Mouse (Mus musculus): ENCODE results near the gene Nkiras2. TPM values are rescaled to one million over a fixed set of nuclear protein-coding genes. Genes with fewer than 3 reads are reported as not detected.

Nkiras2 gene
- polyA plus RNA-seq (2016; fragmentation: Nextera tagmentation; extraction: Ambion mirVana): 101 and 103 TPM in 2 replicates

GRCm38 (mm10) chr11:100618761-100619484 is at the start of gene Nkiras2:
Gene Nkiras2, plus strand, starts transcription at chr11:100619244.
- Histone ChIP-seq H3K36me3 (0 out of 2 replicates have a peak, but pooled peaks cover 5% of the 10 kb centered on the region), H3K27me3 (no peaks in the 10 kb centered on the region), H3K27ac (replicated peaks) (peak within 1 kb of the TSS; percentile 90), H3K9ac (replicated peaks) (peak within 1 kb of the TSS; percentile 84), H3K4me1 (peaks cover 27% of the 10 kb centered on the region), H3K4me2 (replicated peaks) (peak within 1 kb of the TSS; percentile 88), H3K9me3 (no peaks in the 10 kb centered on the region), H3K4me3 (peak within 1 kb of the TSS; percentile 73)
- WGBS: under 1% methylated on average over 36 of the region's 36 CpGs
- peak; percentile 72 for ATAC-seq (ENCODE audit: low FRiP score, low read depth)

GRCm38 (mm10) chr11:100569789-100570188 is 49.3 kb upstream of the Nkiras2 start:
- Histone ChIP-seq H3K9ac (replicated peaks) (no peak overlapping the region), H3K9me3 (no peaks in the 10 kb centered on the region), H3K27me3 (peaks cover 25% of the 10 kb centered on the region), H3K27ac (replicated peaks) (no peak overlapping the region), H3K4me3 (no peak overlapping the region), H3K36me3 (no peaks in the 10 kb centered on the region), H3K4me2 (replicated peaks) (no peak overlapping the region), H3K4me1 (peaks cover 11% of the 10 kb centered on the region)
- 73% methylated on average over 9 of the region's 9 CpGs for WGBS
- ATAC-seq (ENCODE audit: low FRiP score, low read depth): no peak

- Histone ChIP-seq H3K4me1 (peaks cover 19% of the 10 kb centered on the region), H3K27ac (replicated peaks) (no peak overlapping the region), H3K9ac (replicated peaks) (peak overlapping the region; percentile 34; the same call in 1 of the 2 replicates), H3K4me3 (peak overlapping the region; percentile 21), H3K4me2 (replicated peaks) (peak overlapping the region; percentile 48), H3K9me3 (no peaks in the 10 kb centered on the region), H3K36me3 (no peaks in the 10 kb centered on the region), H3K27me3 (peaks cover 26% of the 10 kb centered on the region)
- ATAC-seq (ENCODE audit: low FRiP score, low read depth): peak; percentile 49; the same call in 1 of the 2 replicates
- WGBS: 11% methylated on average over 8 of the region's 8 CpGs
Measured at GRCm38 (mm10) chr11:100570430-100571201, 48.4 kb upstream of the Nkiras2 start.

GRCm38 (mm10) chr11:100571202-100571567 is 47.9 kb upstream of the Nkiras2 start:
- peaks cover 22% of the 10 kb centered on the region for H3K4me1 ChIP-seq
- no peaks in the 10 kb centered on the region for H3K36me3 ChIP-seq
- H3K4me3 ChIP-seq: peak overlapping the region; percentile 21; the same call in 1 of the 2 replicates
- H3K9me3 ChIP-seq: no peaks in the 10 kb centered on the region
- H3K9ac ChIP-seq (replicated peaks): peak overlapping the region; percentile 34
- H3K27me3 ChIP-seq: peaks cover 28% of the 10 kb centered on the region
- H3K27ac ChIP-seq (replicated peaks): no peak overlapping the region
- ATAC-seq (ENCODE audit: low FRiP score, low read depth): 0 out of 2 replicates have a peak, but pooled peaks have one; percentile 6
- 14% methylated on average over 16 of the region's 16 CpGs for WGBS
- H3K4me2 ChIP-seq (replicated peaks): peak overlapping the region; percentile 48

GRCm38 (mm10) chr11:100574188-100574587 is 44.9 kb upstream of the Nkiras2 start:
- Histone ChIP-seq H3K4me2 (replicated peaks) (peak overlapping the region; percentile 79), H3K4me3 (peak overlapping the region; percentile 59)
- WGBS: 97% methylated on average over 3 of the region's 3 CpGs

GRCm38 (mm10) chr11:100574708-100575483 is 44.1 kb upstream of the Nkiras2 start, which contains the start of gene Cnp:
Gene Cnp, plus strand, starts transcription at chr11:100574904.
- H3K4me3 ChIP-seq: peak within 1 kb of the TSS; percentile 59
- peaks cover 31% of the 10 kb centered on the region for H3K27me3 ChIP-seq
- H3K4me2 ChIP-seq (replicated peaks): peak within 1 kb of the TSS; percentile 79
- no peaks in the 10 kb centered on the region for H3K9me3 ChIP-seq
- peak within 1 kb of the TSS; percentile 12; the same call in 1 of the 2 replicates for H3K27ac ChIP-seq (replicated peaks)
- peaks cover 22% of the 10 kb centered on the region for H3K4me1 ChIP-seq
- H3K9ac ChIP-seq (replicated peaks): peak within 1 kb of the TSS; percentile 56
- peaks cover 15% of the 10 kb centered on the region for H3K36me3 ChIP-seq
- peak; percentile 47; the same call in 1 of the 2 replicates for ATAC-seq (ENCODE audit: low FRiP score, low read depth)
- WGBS: 3% methylated on average over 47 of the region's 47 CpGs

More at GRCm38 (mm10) chr11:100574188-100574587, 44.9 kb upstream of the Nkiras2 start:
- H3K36me3 ChIP-seq: peaks cover 8% of the 10 kb centered on the region
- peaks cover 22% of the 10 kb centered on the region for H3K4me1 ChIP-seq
- no peak for ATAC-seq (ENCODE audit: low FRiP score, low read depth)
- H3K9me3 ChIP-seq: no peaks in the 10 kb centered on the region
- peaks cover 31% of the 10 kb centered on the region for H3K27me3 ChIP-seq
- H3K27ac ChIP-seq (replicated peaks): no peak overlapping the region
- no peak overlapping the region for H3K9ac ChIP-seq (replicated peaks)

- Histone ChIP-seq H3K27ac (replicated peaks) (0 out of 2 replicates have a peak overlapping the region, but pooled peaks have one; percentile 12), H3K4me2 (replicated peaks) (peak overlapping the region; percentile 79), H3K27me3 (peaks cover 31% of the 10 kb centered on the region), H3K9me3 (no peaks in the 10 kb centered on the region), H3K4me1 (peaks cover 22% of the 10 kb centered on the region), H3K36me3 (peaks cover 20% of the 10 kb centered on the region), H3K9ac (replicated peaks) (peak overlapping the region; percentile 56), H3K4me3 (peak overlapping the region; percentile 59)
- peak; percentile 6; the same call in 1 of the 2 replicates for ATAC-seq (ENCODE audit: low FRiP score, low read depth)
- WGBS: 25% methylated on average over 2 of the region's 2 CpGs
Measured at GRCm38 (mm10) chr11:100575484-100575855, 43.6 kb upstream of the Nkiras2 start.

GRCm38 (mm10) chr11:100576256-100576655 is 42.8 kb upstream of the Nkiras2 start:
- H3K4me1 ChIP-seq: peaks cover 15% of the 10 kb centered on the region
- WGBS: 74% methylated on average over 21 of the region's 21 CpGs
- no peak overlapping the region for H3K9ac ChIP-seq (replicated peaks)
- H3K4me3 ChIP-seq: no peak overlapping the region
- no peaks in the 10 kb centered on the region for H3K9me3 ChIP-seq
- H3K36me3 ChIP-seq: peaks cover 26% of the 10 kb centered on the region
- H3K4me2 ChIP-seq (replicated peaks): no peak overlapping the region
- H3K27me3 ChIP-seq: peaks cover 23% of the 10 kb centered on the region
- no peak overlapping the region for H3K27ac ChIP-seq (replicated peaks)
- no peak for ATAC-seq (ENCODE audit: low FRiP score, low read depth)

GRCm38 (mm10) chr11:100577852-100578599 is 41.0 kb upstream of the Nkiras2 start:
- no peak for ATAC-seq (ENCODE audit: low FRiP score, low read depth)
- Histone ChIP-seq H3K4me2 (replicated peaks) (no peak overlapping the region), H3K27ac (replicated peaks) (peak overlapping the region; percentile 2; the same call in 1 of the 2 replicates), H3K4me3 (no peak overlapping the region), H3K36me3 (peaks cover 44% of the 10 kb centered on the region), H3K9me3 (no peaks in the 10 kb centered on the region), H3K4me1 (peaks cover 13% of the 10 kb centered on the region), H3K9ac (replicated peaks) (no peak overlapping the region), H3K27me3 (peaks cover 7% of the 10 kb centered on the region; the same call in 1 of the 2 replicates)
- WGBS: 86% methylated on average over 8 of the region's 8 CpGs

- H3K4me1 ChIP-seq: peaks cover 13% of the 10 kb centered on the region
- 98% methylated on average over 9 of the region's 9 CpGs for WGBS
- peaks cover 56% of the 10 kb centered on the region for H3K36me3 ChIP-seq
- H3K27me3 ChIP-seq: peaks cover 7% of the 10 kb centered on the region; the same call in 1 of the 2 replicates
- no peak overlapping the region for H3K4me2 ChIP-seq (replicated peaks)
- no peak overlapping the region for H3K9ac ChIP-seq (replicated peaks)
- H3K9me3 ChIP-seq: no peaks in the 10 kb centered on the region
- no peak overlapping the region for H3K4me3 ChIP-seq
- 0 out of 2 replicates have a peak overlapping the region, but pooled peaks have one; percentile 10 for H3K27ac ChIP-seq (replicated peaks)
- no peak for ATAC-seq (ENCODE audit: low FRiP score, low read depth)
Measured at GRCm38 (mm10) chr11:100579116-100579799, 39.8 kb upstream of the Nkiras2 start.
